Mouse (Mus musculus) cerebellum, adult 8-10 months (tissue): ENCODE data around the gene Clic4.

Experiments
- DNase-seq: peaks from one replicate; pipeline ENCODE4 v3.0.0; 2022

The Clic4 gene

DNA sequence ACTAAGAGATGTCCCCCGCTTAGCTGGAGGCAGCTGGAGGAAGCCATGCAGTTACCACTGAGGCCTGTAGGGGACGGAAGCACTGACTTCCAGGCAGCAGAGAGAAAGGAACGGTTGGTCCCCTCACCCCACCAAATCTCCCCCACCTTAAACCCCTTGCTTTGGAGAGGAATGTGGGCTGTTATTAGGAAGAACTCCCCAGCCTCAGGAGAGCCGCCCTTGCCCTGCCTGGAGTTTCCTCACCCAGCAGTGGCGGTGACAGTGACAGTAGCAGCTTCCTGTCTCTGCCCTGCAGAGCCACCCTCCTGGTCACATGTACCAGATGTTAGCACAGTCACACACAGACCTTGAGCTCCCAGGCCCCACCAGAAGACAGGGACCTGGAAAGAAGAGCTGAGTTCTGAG, 93.5 kb downstream of the Clic4 start:
- DNase-seq, result no peak

DNA sequence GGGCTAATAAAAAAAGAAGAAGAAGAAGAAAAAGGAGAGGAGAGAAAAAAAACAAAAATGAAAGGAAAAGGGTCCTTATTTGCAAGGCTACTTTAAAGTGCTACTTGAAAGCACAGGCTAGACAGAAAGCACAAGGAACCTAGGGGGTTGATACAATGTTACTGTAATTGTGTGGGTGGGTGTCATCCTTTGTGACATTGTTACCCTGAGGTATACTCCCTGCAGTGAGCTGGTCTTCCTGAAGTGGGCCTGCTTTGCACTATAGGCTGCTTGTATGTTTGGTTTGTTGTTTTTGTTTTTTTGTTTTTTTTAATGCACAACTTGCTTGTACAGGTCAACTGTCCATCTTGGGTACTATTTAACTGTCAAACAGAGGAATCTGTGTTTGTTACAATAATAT, 95.0 kb downstream of the Clic4 start:
- DNase-seq, result no peak

DNA sequence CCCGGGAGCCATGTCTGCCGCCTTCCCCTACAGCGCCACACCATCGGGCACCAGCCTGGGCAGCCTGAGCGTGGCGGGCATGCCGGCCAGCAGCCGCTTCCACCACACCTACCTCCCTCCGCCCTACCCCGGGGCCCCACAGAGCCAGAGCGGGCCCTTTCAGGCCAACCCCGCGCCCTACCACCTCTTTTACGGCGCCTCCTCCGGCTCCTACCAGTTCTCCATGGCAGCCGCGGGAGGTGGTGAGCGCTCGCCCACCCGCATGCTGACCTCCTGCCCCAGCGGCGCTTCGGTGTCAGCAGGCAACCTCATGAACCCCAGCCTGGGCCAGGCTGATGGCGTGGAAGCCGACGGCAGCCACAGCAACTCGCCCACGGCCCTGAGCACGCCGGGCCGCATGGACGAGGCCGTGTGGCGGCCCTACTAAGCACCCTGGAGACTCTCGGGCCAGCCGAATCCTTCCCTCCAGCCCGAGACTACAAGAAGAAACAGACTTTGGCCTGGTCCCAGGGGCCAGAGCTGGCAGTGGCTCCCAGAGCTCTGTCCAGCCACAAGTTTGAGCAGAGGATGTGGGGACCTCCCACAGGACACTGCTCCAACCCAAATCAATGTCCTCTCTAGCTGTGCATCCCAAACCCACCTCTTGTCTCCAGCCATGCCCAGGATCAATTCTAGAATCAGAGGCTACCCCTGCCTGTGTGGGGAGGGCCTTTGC, 97.1 kb downstream of the Clic4 start:
- no peak for DNase-seq

DNA sequence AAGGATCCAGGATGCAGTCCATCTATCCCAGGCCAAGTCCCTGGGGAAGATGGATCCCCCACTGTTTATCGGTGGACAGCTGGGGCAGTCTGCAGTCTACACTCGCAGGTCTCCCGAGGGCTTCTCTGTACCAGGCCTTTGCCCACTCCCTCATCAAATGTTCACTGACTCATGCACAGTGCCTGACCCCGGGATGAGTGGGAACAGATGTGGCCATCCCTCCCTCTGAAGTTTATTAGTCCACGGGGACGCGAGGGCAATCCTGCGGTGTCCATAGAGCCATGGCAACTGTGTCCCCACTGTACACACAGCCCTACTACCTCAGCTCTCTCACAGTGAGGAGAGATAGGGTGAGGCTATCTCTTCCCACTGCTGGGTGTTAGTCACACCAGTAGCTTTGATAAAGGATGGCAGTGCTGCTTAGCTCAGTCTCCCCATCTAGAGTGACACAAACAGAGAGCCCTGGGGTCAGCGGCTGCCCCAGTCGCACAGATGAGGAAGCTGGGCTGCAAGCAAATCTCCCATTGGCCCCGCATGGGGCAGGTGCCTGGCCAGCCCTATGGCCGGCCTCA, 101.2 kb downstream of the Clic4 start:
- no peak for DNase-seq

DNA sequence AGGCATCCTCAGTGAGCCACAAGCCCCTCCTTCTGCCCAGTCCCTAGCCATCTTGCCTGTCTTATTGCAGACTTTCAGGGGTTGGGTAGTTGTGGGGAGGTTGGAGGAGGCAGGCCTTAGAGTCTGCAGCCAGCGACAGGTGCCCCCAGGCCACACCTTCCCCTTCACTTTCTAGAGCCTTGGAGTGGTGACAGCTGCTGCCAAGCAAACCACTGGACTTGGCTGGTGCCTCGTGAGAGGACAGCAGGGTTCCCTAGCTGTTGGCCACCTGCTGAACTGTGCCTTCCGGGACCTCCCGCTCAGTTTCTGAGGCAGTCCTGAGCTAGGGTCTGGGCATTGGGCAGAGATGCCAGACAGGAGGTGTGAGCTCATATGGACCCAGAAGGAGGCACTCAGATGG, 103.1 kb downstream of the Clic4 start:
- DNase-seq, result no peak

DNA sequence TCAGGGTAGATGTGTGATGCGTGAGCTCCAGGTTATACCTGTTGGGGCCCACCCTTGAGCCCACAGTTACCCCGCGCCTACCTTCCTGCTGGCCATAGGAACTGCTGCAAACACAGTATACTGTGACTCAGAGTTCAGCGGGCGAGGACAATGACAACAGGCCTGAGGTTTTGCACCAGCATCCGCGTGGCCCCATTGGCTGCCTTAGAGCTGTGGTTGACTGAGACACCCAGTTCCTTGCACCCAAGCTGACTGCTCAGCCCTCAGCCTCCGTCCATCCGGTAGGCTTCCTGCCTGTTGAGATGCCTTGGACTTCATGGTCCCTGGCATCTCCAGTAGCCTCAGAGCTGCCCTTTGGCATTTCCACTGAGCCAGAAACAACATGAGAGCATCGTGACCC, 103.5 kb downstream of the Clic4 start:
- no peak for DNase-seq

DNA sequence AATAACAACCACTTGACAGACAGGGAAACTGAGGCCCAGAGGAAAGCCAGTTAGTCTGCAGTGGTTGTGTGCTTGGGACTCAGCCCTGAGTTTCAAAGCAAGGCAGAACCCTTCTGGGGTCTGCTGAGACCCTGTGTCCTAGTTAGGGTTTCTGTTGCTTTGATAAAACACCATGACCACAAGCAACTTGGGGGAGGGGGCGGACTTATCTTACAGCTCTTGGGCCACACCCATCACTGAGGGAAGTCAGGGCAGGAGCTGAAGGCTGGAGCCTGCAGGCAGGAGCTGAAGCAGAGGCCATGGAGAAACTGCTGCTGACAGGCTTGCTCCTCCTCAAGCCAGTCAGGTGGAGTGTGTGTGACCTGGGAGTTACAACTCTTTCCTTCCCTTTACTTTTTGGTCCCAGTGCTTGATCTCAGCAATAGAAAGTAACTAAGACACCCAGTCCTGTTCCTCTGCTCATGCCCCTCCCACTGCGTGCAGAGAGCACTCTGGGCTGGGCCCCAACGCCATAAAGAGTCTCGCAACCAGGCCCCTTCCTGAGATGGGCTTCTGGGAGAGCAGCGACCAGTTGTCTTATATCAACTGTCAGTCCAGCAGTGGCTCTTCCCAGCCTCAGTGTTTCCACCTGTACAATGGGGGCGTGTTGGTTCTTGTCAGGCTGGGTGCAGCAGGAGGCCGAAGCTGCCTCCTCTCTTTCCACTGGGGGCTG, 104.6 kb downstream of the Clic4 start:
- DNase-seq, result no peak

DNA sequence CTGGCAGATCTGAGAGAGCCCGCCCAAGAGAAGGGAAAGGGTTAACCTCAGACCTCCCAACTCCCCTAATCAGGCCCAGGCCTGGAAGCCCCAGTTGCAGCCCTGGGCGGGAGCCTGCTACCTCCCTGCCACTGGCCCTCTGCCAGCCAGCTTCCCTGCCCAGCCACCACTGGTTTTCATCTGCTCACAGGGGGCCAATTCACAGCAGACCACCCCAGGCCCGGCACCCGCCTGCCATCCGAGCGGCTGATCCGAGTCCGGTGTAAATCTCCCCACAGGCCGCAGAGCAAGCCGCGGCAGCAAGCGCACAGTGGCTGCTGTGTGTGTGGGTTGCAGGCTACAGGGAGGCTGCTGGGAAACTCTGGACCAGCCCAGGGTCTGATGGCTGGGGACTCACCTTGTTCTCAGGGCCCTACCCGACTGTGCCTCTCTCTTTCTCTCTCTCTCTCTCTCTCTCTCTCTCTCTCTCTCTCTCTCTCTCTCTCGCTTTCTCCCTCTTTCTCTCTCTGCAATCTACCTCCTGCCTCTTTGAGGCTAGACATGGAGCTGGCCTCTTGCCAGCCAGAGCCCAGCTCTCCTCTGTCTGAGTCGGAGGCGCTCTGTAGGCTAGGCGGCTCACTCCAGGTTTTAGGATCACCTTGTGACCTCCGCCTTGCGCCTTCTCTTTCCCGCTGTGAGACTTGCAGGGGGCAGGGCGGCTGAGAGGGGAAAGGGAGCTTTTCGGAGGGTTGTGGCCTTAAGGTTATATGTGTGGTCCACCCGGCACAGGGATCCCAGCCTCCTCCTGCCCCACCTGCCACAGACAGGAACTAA, 106.0 kb downstream of the Clic4 start:
- no peak for DNase-seq

DNA sequence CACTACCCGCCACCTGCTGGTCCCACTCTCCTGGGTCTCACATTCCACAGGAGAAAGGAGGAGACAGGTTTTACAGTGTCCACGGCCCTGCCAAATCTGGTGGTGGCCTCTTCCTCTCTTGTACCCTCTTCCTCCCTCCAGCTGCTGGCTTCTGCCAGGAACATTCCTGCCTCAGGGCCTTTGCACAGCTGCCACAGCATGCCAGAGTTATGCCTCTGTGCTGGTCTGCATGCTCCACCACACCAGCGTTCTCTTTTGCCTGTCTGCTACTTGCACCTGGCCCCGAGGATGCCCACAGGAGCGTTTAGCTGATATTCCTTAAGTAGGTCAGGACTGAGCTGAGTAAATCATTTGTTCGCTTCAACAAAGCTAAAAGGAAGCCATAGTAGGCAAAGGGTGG, 106.9 kb downstream of the Clic4 start:
- no peak for DNase-seq
